Mouse (Mus musculus) right cerebral cortex, adult 2 months (tissue): ENCODE results near the gene Rpl4.
"Not testable (repeated sequence)": the region's sequence is repeated elsewhere in the genome, so short reads cannot be mapped to it uniquely, and the experiment has no call there.

Source experiments
- DNase-seq, 2 experiments: peaks; one replicate each; pipeline ENCODE4 v3.0.0; 2021 to 2022; ENCODE audit warnings: low spot score in 2 of 2

Rpl4 gene

DNA sequence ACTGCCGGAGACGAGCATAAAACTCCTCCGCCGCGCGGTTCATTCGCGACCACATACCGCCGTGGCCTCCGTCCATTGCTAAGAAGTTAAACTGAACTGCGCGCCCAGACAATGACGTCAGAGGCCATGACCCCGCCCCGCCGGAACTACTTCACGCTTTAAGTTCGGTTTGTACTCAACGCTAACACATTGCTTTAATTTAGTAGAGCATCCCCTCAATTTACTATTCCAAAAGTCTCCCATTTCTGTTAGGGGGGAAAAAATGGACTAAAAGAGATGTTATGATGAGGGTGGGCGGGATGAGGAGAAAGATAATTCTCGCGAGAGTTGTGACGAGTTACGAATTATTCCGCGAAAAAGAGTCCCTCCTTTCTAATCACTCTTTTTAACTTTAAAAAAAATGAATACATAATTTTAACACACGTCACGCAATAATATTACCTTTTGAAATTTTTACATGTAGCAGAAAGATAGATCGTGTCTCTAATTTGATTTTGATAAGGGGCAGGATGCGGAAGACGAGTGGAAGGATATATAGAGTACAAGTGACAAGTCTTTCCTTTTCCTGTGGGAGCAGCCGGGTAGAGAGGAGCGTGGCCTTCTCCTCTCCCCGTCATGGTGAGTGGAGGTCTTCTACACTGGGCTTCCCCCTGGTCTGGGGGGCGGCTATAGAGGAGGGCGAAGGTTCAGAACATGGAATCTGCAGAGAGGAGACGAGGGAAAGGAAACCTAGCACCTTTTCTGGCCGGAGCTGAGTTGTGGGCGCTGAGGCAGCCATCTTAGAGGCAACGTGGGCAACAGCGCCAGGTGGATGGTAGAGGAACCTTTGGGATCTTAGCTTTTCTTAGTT lies at the start of gene Rpl4, which contains the start of gene Zwilch:
TSS of gene Rpl4 (plus strand) at position 560 of the 850 bp plus-strand sequence.
TSS of gene Zwilch (minus strand) at position 289 of the 850 bp plus-strand sequence.
- DNase-seq: peak; percentile 81 to 87

DNA sequence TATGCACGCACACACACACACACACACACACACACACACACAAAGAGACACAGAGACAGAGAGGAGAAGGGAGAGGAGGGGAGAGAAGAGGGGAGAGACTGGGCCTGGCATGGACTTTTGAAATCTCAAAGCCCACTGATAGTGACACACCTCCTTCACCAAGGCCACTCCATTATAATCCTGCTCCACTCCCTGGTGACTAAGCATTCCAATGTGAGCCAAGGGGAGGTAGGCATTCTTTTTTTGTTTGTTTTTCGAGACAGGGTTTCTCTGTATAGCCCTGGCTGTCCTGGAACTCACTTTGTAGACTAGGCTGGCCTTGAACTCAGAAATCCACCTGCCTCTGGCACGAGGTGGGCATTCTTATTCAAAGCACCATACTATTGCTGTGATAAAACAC lies 48.3 kb upstream of the Rpl4 start:
- DNase-seq: not testable (repeated sequence)

DNA sequence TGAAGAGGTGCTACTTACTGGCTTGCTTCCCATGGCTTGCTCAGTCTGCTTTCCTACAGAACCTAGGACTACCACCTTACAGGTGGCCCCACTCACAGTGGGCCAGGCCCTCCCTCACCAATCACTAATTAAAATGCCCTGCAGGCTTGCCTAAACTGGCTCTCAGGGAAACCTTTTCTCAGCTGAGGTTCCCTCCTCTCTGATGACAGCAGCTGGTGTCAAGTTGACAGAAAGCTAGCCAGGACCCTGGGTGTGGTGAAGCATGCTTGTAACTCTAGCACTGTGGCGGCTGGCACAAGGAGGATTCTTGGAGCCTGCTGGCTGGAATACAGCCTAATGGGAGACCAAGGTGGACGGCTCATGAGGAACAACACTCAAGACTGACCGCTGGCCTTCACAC lies 47.9 kb upstream of the Rpl4 start:
- no peak for DNase-seq

DNA sequence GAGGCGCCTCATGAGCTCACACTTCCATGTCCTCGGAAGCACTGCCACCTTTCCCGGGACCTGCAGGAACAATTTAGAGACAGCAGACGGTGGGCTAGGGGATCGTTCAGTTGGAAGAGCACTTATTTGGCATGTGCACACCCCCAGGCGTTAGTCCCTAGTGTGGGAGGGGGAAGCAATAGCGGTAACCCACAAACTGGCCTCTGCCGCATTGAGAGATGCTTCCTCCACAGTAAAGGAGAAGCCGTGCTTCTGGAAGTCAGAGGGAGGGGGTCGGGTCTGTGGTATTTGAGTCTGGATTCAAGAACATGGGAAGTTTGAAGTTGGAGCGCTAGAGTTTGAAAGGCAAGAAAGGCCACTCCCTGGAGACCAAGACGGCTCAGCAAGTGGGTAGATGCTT lies 47.1 kb upstream of the Rpl4 start:
- DNase-seq: no peak

DNA sequence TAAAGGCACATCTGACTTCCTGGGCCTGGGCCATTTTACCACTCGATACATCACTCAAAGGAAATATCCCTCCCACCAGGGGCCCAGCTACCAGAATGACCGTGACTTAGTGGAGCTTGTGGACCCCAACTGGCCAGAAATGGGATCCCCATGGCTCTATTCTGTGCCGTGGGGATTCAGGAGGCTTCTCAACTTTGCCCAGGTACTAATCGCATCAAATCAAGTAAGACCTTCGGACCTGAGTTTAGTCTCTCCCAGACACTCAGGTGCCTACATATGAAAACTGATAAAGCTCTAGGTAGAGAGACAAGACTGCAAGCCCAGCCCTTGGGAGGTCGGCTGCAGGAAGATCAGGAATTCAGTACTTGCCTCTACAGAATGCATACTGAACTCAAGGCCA lies 41.6 kb upstream of the Rpl4 start:
- no peak for DNase-seq

DNA sequence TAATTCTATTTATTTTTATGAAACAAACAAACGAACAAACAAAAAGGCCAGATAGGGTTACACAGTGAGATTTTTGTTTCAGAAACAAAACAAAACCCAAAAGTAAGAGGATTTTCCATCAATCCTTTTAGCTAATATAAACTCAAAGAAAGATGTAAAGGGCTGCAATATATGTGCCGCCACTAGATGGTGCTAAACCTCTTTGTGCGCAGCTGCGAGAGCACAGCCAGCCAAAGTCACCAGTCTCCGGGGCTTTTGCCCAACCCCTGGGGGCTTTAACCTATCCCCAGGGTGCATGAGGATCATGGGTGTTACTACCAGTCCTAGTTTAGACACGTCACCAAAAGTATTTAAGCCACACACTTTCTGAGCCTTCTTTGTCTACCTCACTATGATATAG lies 34.3 kb upstream of the Rpl4 start:
- peak; percentile 53 to 74 for DNase-seq

DNA sequence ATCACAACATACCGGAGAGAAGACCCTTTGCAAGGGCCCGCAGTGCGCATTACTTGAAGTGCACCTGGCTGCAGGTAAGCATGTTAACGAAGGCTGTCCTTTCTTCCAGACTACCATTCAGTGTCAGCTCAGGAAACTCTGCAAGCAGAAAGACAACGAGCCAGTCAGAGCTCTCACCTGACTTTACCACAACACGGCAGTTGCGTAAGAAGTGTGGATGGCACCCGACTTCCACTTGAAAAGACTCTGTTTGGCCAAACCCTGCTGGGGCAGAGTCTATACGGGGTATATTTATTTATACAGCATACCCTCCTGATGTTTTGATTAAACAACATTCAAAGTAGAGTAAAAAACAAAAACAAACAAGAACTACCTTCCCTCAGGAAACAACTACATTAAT lies 33.3 kb upstream of the Rpl4 start:
- no peak for DNase-seq

DNA sequence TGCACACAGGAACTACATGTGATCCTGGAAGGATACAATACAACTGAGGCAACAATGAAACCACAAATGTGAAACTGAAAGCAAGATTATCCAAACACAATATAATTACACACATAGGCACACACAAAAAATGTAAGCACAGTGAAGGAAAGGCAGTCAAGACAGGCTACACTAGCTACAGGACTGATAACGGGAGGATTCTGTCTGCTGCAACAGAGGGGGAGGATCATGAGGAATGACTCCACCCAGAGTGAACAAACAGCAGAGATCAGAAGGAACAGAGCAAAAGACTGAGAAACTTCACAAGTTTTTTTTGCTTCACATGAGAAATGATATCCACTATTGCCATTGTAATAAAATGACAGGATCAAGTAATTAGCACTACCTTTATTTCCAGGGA lies 16.5 kb upstream of the Rpl4 start:
- no peak for DNase-seq

DNA sequence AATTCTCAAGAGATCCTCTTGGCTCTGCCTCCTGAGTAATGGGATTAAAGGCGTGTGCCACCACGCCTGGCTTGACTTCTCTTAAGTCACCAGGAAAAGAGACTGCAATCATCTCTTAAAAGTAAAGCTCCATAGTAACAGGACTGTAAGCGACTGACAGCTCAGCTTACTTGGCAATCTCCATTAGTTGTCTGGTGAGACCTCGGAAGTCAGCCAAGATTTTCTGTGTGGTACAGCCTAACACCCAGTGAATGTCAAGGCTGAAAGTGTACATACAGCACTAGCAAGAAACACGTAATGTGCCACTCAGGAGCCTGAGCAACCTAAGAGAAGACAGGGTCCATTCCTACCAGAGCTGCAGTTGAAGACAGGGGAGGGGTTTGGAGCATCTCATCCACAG lies 12.7 kb upstream of the Rpl4 start:
- no peak for DNase-seq

DNA sequence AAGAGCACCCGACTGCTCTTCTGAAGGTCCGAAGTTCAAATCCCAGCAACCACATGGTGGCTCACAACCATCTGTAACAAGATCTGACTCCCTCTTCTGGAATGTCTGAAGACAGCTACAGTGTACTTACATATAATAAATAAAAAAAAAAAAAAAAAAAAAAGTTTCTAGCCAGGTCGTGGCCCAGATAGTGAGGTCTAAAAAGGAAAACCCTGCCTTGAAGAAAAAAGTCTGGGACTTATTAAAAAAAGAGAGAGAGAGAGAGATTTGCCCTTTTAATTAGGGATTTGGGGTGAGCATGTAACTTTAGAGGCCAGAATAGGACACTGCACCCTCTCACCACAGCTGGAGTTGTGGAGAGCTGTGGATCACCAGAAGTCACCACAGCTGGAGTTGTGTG lies 3.2 kb upstream of the Rpl4 start:
- not testable (repeated sequence) for DNase-seq

DNA sequence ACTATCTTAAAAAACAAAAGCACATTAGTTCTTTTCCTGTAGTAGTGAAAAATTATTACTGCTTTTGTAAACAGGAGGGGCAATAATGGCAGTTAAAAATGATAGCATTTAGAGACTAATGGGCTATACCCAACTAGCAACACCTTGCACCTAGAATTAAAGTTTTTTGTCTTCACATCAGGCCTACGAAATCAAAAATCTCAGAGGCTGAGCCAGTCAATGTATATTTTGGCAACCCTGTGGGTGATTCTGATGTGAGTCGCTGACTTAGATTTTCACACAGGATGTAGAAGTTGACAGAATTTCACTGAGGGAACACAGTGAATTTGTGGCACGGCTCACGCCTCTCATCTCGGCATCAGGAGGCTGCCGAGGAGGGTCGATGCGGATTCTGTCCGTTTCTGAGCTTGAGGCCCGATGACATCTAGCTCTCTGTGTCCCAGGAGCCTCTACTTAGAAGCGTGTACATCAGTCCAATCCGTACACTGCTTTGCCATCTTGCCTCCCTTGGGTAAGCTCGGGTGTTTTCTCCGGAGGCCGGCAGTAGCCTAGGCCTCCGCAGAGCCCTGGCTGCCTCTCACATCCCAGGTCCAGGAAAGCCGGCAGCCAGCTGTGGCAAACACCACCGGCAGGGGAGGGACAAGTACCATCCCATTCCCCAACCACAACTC lies 895 bp upstream of the Rpl4 start:
- DNase-seq: no peak

DNA sequence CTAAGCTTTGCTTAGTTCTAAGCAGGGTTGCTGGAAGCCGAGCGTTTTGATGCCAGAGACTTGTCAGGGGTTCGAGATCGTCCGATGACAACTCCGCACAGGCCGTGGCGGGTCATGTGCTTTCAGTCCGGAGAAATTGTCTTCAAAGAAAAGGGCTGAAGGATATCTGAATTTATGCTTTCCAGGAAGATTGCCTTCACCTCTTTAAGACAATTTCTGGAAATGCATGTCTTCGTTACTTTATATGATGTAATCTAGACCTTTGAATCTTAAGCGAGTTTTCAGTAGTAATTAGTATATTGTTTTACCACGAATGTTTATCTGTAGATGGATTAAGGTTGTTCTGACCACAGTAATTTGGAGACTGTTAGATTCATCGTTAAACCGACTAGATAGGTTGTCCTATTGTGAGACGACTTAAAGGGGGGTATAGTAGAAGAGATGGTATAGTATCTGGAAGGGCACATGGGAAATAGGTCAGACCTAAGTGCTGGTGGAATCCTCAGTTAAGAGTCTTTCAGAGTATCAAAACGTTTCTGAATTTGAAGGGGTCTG lies 568 bp downstream of the Rpl4 start:
- DNase-seq: no peak

DNA sequence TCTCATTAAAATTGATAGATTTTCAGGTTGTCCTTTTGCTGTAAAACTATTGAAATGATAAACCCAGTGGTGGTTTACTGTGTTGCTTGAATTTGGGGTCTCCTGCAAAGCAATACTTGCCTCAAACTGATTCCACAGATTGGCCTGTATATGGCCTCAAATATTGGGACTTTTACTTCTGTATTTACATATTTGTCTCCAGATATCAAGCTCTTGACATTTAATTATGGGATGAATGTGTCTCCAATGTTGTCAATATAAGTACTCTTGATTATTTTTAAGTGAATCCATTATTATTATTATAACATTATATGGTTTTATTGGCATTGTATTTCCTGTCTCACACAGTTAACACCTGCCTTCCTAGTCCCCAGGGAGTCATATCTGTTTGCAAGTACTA lies 1.2 kb downstream of the Rpl4 start:
- DNase-seq: no peak

DNA sequence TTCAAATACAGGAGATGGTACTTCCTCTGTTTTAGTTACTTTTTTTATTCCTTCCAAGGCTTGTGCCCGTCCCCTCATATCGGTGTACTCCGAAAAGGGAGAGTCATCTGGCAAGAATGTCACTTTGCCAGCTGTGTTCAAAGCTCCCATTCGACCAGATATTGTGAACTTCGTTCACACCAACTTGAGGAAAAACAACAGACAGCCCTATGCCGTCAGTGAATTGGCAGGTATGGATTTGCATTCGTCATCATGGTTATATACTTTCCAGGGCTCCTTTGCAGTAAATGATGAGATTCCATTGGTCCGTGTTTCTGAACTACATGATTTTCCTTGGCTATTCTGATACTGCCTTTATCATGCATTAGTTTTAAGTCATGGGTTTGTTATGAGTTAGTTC lies 1.6 kb downstream of the Rpl4 start:
- DNase-seq: no peak

DNA sequence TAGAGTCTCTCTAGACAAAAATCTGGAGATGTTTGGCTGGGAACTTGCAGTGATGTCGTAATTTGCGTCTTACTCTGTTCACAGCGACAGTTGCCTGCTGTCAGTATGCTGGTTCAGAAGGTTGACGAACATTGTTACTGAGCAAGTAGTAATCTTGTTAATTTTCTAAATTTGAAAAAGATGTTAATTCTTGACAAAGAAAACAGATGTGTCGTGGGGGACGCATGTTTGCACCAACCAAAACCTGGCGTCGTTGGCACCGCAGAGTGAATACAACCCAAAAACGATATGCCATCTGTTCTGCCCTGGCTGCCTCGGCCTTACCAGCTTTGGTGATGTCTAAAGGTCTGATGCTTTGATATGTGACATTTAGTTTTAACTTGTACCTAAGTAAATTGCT lies 2.2 kb downstream of the Rpl4 start:
- DNase-seq: no peak

DNA sequence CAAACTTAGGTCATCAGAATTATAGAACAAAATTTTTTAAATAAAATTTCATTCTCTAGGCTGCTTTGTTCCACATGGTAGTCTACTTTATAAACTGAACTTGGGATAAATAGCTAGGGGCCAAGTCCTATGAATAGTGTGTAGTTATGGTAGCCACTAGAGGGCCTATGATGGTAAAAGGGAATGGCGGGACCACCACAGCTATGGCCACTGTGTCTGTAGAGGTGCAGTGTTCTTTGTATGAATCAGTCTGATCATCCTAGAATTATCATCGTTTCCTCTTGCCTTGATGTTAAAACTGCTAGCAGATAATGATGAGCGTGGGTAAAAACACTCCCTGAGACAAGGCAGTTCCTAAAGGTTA lies 5.4 kb downstream of the Rpl4 start:
- DNase-seq: no peak

DNA sequence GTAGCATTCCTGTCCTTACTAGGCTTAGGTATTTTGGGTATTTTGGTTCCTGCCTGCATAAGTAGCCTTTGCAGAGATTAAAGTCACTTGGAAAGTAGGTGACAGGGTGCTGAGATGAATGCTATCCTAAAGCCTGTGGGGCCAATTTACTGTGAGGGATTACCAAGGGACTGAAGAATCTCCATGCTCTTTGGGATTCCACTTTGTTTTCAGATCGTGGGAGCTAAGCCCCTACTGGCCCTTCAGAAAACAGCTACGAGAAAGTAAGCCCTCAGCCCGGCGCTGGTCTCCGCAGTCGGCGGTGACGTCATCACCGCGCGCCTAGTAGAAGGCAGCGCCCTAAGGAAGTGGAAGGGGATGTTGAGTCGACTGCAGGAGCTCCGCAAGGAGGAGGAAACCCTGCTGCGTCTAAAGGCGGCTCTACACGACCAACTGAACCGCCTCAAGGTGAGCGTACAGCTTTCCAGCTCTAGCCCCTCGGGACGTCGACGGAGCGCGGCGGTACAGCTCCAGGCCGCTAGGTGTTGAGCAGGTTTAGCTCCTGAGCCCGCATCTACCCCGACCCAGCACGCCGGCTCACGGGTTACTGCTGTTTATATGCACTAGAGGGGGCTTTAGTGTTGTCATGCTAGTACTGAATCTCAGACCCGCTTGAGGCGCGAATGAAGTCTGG lies 5.9 kb downstream of the Rpl4 start, which contains the start of gene Snapc5:
TSS of gene Snapc5 (plus strand) at position 301 of the 673 bp plus-strand sequence.
- peak; percentile 84 to 93 for DNase-seq

DNA sequence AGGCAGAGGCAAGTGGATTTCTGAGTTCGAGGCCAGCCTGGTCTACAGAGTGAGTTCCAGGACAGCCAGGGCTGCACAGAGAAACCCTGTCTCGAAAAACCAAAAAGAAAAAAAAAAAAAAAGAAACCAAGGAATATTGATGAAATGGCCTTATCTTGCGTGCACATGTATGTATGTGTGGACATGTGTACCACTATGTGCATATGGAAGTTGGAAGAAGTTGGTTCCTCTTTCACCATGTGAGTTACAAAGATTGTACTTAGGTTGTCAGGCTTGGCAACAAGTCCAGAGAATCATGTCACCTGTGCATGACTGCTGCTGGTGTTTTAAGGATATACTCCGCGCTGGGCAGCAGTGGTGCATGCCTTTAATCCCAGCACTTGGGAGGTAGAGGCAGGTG lies 10.1 kb downstream of the Rpl4 start:
- not testable (repeated sequence) for DNase-seq

DNA sequence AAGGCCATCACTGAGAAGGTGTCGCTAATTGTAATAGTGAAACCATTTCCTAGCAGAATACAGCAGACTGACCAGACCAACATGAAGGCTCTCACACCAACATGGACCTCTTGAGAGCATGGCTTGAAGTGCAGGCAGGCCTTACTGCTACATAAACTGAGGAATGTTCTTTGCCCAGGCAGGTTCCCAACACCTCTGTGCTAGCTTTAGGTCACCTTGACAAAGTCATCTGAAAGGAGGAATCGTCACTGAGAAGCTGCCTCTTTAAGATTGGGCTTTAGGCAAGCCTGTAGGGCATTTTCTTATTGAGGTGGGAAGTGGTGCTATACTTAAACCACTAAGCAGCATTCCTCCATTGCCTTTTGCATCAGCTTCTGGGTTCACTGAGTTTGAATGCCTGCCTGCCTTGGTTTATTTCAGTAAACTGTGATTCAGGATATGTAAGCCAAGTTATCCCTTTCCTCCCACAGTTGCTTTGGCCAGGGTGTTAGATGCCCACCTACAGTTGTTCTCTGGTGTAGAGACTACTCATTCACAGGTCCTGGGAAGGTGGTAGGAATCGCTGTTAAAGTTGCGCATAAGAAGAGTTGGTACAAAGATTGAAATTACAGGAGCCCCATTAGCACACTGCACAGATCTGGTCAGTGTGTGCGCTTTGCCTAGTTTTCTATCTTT lies 11.1 kb downstream of the Rpl4 start:
- DNase-seq: no peak

DNA sequence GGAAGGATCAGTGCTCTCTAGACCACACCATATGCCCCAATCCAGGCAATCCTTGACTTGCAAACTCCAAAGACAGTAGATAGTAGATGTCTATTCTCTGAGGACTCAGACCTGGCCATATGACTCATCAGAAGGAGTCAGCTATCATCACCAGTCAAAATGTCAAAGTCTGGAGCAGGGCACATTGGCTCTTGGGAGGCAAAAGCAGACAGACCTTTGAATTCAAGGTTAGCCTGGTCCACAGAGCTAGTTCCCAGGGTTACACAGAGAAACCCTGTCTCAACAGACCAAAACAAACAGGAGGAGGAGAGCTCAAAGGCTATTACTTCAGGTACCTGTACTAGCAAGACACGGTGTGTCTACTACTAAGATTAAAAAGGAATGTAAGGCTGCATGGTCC lies 20.7 kb downstream of the Rpl4 start:
- no peak for DNase-seq

DNA sequence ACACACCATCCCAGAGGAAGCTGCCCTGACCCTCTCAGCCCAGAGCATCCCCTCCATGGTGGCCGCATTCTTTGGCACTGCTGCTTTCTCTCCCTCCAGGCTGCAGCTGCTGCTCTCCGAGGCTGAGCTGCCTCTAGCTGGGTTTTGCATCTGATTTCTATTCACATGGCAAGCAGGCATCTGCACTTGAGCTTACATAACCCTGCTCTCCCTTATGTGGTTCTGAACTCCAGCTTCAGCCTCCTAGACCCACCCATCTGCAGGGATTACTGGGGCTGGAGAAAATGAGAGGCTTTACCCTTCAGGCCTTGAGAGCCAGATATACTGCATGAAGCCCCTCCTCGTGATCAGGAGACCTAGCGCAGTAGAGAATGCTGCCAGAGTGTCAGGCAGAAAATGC lies 22.4 kb downstream of the Rpl4 start:
- peak; percentile 75 to 83 for DNase-seq

DNA sequence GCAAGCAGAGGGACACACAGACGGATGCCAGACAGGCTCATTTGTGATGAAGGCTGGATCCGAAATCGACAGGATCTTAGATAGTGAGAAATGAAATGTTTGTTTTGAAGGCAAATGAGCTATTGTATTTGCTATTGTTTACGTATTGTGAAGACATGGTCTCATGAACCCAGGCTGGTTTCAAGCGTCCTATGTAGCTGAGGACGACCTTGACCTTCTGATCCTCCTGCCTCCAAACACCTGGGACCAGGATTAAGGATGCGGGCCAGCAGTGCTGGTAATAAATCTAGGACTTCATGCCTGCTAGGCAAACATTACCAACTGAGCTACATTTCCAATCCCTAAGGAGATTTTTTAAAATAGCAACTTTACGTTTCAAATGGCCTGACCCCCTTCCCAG lies 24.3 kb downstream of the Rpl4 start:
- DNase-seq: no peak
